Mouse (Mus musculus) lung, postnatal 0 days (tissue): ENCODE results near the gene Dpy19l3.

Experiments used
- CTCF ChIP-seq: IDR thresholded peaks from 2 replicates; pipeline ENCODE4 v1.5.1; 2016; ENCODE audit warnings: antibody characterized with exemption, mild to moderate bottlenecking
- EP300 ChIP-seq: IDR thresholded peaks from 2 replicates; pipeline ENCODE4 v1.6.1; 2016; ENCODE audit warnings: antibody characterized with exemption, mild to moderate bottlenecking, control low read depth

DNA sequence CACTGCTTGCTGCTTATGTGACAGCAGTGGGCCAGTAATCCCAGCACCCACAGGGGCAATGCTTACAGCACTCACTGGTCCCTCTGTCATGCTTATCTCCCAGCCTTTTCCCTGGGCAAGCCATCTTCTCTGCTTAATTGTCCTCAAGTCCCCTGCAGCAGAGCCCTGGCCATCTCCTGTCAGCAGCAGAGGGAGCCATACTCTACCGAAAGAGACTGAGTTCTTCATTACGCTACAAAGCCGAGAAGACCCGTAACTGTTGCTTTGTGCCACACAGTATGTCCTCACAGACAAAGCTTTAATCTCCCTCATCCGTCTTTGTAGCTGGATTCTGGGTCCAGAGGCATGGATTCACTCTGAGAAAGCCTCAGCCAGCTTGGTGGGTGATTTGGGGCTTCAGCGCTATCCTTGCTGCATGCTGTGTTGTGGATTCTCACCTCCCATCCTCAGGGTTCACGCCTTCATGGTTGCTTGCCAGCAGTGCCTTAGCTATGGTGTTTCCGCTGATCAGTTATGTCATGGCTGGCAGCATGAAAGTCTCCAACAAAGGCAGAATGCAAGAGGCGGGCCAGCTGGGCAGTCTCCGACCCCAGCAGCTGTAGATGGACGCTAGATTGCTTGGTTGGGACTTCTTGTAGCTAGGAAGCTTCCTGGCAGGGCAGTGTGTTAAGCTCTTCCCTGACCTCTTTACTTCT lies 103.4 kb downstream of the Dpy19l3 start:
- no peak for TF ChIP-seq EP300
- TF ChIP-seq CTCF: peak; percentile 39
